Mouse (Mus musculus): ENCODE data around the gene Wdr5b. TPM values are rescaled to one million over a fixed set of nuclear protein-coding genes. Genes with fewer than 3 reads are reported as not detected.

Wdr5b gene
- total RNA-seq, 2 experiments from 2014 or later, result 5.9 to 6.1 TPM

GRCm38 (mm10) chr16:36071071-36071449, 30.1 kb downstream of the Wdr5b start:
- DNase-seq, result no peak

GRCm38 (mm10) chr16:36071450-36072379, 30.7 kb downstream of the Wdr5b start, which contains the start of the genes Fam162a and Ccdc58:
Gene Fam162a (minus strand): TSS chr16:36071594.
Gene Ccdc58 (plus strand): TSS chr16:36071685.
- DNase-seq, result peak; percentile 95

DNA sequence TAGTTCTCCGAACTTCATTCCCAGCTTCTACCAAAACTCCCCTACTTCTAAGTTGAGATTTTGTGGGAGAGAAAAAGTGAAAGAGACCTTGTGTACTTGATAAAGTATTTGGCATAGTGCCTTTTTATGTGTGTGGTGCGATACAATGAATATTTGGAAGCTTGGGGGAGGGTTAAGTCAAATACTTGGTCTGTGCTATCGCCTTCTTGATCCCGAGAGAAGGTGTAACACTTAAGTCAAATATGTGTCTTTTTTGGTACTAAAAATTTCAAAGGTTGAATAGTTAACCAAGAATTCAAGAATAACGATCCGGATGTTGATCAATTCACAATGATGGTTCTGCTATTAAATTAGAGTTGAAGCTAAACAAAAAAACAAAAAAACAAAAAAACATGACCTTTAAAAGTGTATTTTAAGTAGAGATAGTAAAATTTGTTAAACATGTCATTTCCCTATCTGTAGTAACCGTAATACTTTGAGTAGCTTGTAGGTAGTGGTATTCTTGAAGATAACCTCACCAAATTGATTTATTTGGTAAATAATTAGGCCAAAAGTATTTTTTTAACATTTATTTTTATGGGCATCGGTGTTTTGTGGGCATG, 31.5 kb downstream of the Wdr5b start:
- no peak for DNase-seq

DNA sequence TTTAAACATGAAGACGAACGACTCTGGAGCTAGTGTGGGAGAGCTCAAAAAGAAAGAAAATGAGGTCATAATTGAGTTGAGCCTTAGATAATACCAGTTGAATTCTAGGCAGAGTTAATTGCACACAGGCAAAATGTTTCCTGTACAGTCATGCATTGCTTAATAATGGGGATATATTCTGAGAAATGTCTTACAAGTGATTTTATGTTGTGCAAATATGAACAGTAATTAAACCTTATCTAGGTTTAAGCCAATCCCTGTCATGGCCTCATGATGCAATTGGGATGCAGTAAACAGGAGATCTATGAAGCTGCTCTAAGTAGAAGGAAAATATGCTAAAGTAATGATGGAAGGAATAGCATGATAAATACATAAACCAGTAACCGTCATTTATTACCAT, 33.8 kb downstream of the Wdr5b start:
- DNase-seq, result no peak

DNA sequence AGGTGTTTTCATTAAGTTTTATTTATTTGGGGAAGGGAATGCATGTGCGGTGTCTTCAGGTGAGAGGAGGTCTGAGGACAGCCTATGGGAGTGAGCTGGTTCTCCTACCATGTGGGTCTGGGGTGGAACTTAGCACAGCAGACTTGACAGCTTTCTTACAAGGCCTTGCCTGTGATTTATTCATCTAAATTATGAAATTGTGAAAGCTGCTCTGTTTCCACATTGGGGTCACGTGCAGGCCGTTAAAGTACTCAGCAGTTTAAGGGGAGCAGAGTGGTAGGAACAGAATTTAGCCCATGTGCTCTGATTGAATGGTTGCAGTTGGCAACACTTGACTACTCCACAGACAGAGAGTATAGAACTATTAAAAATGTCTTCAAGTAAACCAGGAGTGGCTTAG, 38.9 kb downstream of the Wdr5b start:
- no peak for DNase-seq

DNA sequence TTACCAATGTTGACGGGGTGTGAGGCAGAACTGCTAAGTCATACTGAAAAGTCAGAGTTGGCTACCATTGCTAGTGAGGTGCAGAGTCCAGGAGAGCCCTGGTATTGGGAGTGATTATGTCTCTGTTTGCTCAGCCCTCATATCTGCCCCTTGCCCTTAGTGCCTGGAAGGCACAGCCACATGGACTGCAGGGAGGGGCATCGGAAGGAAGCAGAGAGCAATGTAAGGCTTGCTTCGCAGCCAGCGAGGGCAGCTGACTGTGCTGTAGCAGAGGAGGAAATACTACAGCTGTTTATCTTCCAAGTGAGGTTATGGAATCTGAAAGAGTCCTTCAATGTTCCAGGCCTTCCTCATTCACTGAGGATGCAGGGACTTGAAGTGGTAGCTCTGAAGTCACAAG, 46.9 kb downstream of the Wdr5b start:
- DNase-seq, result no peak

DNA sequence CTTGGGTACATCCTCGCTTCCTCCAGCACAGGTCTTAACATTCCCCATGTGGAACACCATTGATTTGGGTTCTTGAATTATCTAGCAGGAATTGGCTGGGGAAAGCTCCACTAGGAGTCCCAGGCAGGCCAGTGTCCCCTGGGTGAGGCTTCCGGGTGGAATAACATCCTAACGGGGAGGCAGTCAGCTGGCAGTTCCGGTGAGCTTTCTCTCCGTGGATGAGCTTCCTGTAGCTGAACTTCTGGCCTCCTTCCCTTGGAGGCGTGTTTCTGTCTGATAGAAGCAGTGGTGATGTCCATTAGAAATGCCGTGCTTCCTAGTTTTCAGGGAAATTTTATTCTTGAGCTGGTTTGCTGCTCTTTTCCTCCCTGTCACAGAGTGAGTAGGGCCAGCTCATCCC, 48.1 kb downstream of the Wdr5b start:
- peak; percentile 31 for DNase-seq

DNA sequence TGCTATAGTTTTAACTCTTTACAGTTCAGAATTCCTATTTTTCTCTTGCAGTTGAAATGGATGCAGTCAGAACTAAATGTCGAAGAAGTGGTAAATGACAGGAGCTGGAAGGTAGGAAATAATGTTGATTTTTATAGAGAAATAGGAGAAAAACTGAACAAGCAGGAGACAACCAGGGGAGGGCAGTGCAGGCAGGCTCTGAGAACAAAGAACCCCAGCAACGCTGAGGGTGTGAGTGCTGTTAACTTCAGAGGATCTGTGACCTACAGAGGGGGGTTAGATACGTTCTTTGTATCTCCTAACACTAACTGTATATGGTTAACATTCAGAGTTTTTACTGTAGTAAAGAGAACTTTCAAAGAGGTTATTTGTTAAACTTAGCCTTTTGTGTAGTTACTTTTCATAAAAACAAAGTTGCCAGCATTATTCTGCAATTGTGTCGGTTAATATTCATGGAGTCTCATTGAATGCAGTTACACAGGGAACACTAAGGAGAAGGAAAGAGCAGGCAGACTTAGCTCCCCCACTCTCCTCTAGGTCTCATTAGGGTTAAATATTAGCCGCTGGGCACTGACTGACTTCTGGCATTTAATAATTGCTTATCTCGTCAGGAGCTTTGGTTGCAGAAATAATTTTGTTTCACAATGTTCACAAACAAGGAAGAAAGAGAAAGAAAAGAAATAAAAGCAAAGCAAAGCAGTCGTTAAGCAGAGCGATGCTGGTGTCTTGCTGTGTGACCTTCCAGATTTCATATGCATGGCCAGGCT, 49.0 kb downstream of the Wdr5b start:
- no peak for DNase-seq

- no peak for DNase-seq
Observed at GRCm38 (mm10) chr16:36090785-36091509, 50.0 kb downstream of the Wdr5b start.

Other genes with a start within 250 kb of the Wdr5b start
- 1 to 10 TPM; 5.2 to 5.4 TPM for gene Parp14, start 169.6 kb upstream of the Wdr5b start, total RNA-seq (2021)
- gene Parp9, start 102.7 kb upstream of the Wdr5b start, total RNA-seq (2021), result 10 to 100 TPM; 12.4 to 14.0 TPM
- 10 to 100 TPM in 1 of 2 experiments, 1 to 10 TPM in 1; 9.5 to 10.3 TPM for gene Dtx3l, start 102.0 kb upstream of the Wdr5b start, total RNA-seq (2021)
- gene Kpna1, start 62.4 kb upstream of the Wdr5b start, total RNA-seq (2021), result 100 to 1,000 TPM; 105 to 108 TPM
- 100 to 1,000 TPM; 229 to 235 TPM for gene Fam162a, start 30.4 kb downstream of the Wdr5b start, total RNA-seq (2021)
- gene Ccdc58, start 30.5 kb downstream of the Wdr5b start, total RNA-seq (2021), result 10 to 100 TPM; 57.1 to 59.1 TPM
- gene Csta1, start 90.1 kb downstream of the Wdr5b start, total RNA-seq (2021), result not detected
- 1 to 10 TPM; 1.8 to 2.4 TPM for gene Stfa2l1, start 115.6 kb downstream of the Wdr5b start, total RNA-seq (2021)
- gene Gm5483, start 143.0 kb downstream of the Wdr5b start, total RNA-seq (2021), result 1 to 10 TPM; 2.6 to 3.8 TPM
- not detected for gene Gm5416, start 169.2 kb downstream of the Wdr5b start, total RNA-seq (2021)
- gene 2010005H15Rik, start 180.3 kb downstream of the Wdr5b start, total RNA-seq (2021), result 1 to 10 TPM in 1 of 2 experiments, not detected in 1; 1.1 TPM
- 1 to 10 TPM; 3.5 to 6.2 TPM for gene Stfa1, start 235.8 kb downstream of the Wdr5b start, total RNA-seq (2021)

All from heart, postnatal 4 days (tissue).